Mouse (Mus musculus): ENCODE measurements around the gene Ide. TPM values are rescaled to one million over a fixed set of nuclear protein-coding genes. Genes with fewer than 3 reads are reported as not detected.

Gene Ide
- polyA plus RNA-seq, 1 experiment = 24.8 TPM

DNA sequence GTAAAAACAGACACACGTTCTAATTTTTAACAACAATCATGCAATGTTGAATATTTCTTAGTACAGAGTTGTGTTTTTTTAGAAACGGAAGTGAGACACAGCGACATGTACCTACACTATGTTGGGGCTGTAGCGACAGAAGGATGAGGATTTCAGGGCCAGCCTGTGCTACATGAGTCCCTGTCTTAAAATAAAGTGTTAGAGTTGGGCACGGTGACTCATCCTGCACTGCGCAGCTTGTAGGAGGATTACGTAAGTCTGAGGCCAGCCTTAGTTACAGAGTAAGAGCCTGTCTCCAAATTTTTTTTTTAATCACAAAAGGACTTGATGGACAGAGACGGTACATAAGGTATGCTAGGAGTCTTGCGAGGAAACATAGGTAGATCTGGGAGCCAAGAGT is 82.3 kb downstream of the Ide start:
- Histone ChIP-seq H3K27ac (ENCODE audit: insufficient read depth, low read depth, low read length) (no peak overlapping the region), H3K4me1 (ENCODE audit: control insufficient read depth, insufficient read depth, low read length) (peaks cover 22% of the 10 kb centered on the region), H3K4me3 (ENCODE audit: insufficient read depth, low read length) (no peak overlapping the region)
- TF ChIP-seq CTCF (IDR thresholded peaks at IDR 0.05; ENCODE audit: low read depth, low read length) (no peak), POLR2A (IDR thresholded peaks at IDR 0.05; ENCODE audit: borderline replicate concordance, low read depth, low read length) (no peak)

- peaks cover 35% of the 10 kb centered on the region for H3K4me1 ChIP-seq (ENCODE audit: control insufficient read depth, insufficient read depth, low read length)
- no peak overlapping the region for H3K4me3 ChIP-seq (ENCODE audit: insufficient read depth, low read length)
- no peak overlapping the region for H3K27ac ChIP-seq (ENCODE audit: insufficient read depth, low read depth, low read length)
- TF ChIP-seq POLR2A (IDR thresholded peaks at IDR 0.05; ENCODE audit: borderline replicate concordance, low read depth, low read length) (no peak), CTCF (IDR thresholded peaks at IDR 0.05; ENCODE audit: low read depth, low read length) (no peak)
Observed at GRCm38 (mm10) chr19:37252104-37252503, 85.5 kb downstream of the Ide start.

- Histone ChIP-seq H3K4me3 (ENCODE audit: insufficient read depth, low read length) (no peak overlapping the region), H3K27ac (ENCODE audit: insufficient read depth, low read depth, low read length) (no peak overlapping the region), H3K4me1 (ENCODE audit: control insufficient read depth, insufficient read depth, low read length) (peaks cover 13% of the 10 kb centered on the region)
- TF ChIP-seq CTCF (IDR thresholded peaks at IDR 0.05; ENCODE audit: low read depth, low read length) = no peak
- no peak for TF ChIP-seq POLR2A (IDR thresholded peaks at IDR 0.05; ENCODE audit: borderline replicate concordance, low read depth, low read length)
Observed at GRCm38 (mm10) chr19:37248199-37248598, 89.5 kb downstream of the Ide start.

DNA sequence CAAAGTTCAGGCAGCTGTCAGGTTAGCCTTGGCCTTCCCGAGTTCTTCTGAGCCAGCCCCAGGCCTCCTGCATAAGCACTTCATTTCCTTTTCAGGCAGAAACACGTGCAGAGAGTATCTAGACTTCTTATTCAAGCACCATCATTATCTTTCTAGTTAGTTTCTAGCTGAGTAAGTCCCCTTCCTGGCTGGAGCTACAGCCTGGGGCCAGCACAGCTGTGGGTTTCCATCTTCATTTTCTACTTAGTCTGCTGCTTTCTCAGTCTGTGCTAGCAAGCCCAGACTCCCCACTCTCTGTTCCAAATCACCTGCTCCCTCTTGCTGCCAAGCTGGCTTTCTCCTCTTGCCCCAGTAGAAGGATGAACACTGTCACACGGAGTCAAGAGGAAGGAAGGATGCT is 90.8 kb downstream of the Ide start:
- Histone ChIP-seq H3K27ac (ENCODE audit: insufficient read depth, low read depth, low read length) (no peak overlapping the region), H3K4me1 (ENCODE audit: control insufficient read depth, insufficient read depth, low read length) (peaks cover 13% of the 10 kb centered on the region), H3K4me3 (ENCODE audit: insufficient read depth, low read length) (no peak overlapping the region)
- no peak for TF ChIP-seq POLR2A (IDR thresholded peaks at IDR 0.05; ENCODE audit: borderline replicate concordance, low read depth, low read length)
- no peak for TF ChIP-seq CTCF (IDR thresholded peaks at IDR 0.05; ENCODE audit: low read depth, low read length)

GRCm38 (mm10) chr19:37242707-37243106 is 94.9 kb downstream of the Ide start:
- Histone ChIP-seq H3K4me1 (ENCODE audit: control insufficient read depth, insufficient read depth, low read length) (peaks cover 13% of the 10 kb centered on the region), H3K4me3 (ENCODE audit: insufficient read depth, low read length) (no peak overlapping the region), H3K27ac (ENCODE audit: insufficient read depth, low read depth, low read length) (no peak overlapping the region)
- TF ChIP-seq POLR2A (IDR thresholded peaks at IDR 0.05; ENCODE audit: borderline replicate concordance, low read depth, low read length) (no peak), CTCF (IDR thresholded peaks at IDR 0.05; ENCODE audit: low read depth, low read length) (no peak)

- TF ChIP-seq CTCF (IDR thresholded peaks at IDR 0.05; ENCODE audit: low read depth, low read length) (no peak), POLR2A (IDR thresholded peaks at IDR 0.05; ENCODE audit: borderline replicate concordance, low read depth, low read length) (no peak)
- Histone ChIP-seq H3K4me3 (ENCODE audit: insufficient read depth, low read length) (no peak overlapping the region), H3K27ac (ENCODE audit: insufficient read depth, low read depth, low read length) (no peak overlapping the region), H3K4me1 (ENCODE audit: control insufficient read depth, insufficient read depth, low read length) (peaks cover 13% of the 10 kb centered on the region)
Observed at GRCm38 (mm10) chr19:37241201-37241600, 96.5 kb downstream of the Ide start.

DNA sequence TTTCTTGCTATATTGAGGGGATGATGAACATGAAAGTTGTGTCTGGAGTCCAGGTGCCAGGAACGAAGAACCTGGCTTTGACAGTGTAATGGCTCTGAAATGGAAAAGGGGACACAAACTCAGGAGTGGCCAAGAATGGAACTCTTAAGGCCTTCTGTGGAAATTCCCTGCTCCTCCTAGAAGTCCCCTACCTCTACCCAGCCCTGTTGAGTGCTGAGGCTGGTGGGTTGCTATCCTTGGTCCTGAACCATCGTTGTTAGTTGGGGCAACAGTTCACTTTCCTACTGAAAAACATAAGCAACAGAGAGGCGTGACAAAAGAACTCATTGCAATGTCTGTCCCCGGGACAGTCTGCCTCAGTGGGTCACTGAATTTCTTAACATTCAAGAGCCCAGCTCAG is 98.6 kb downstream of the Ide start:
- Histone ChIP-seq H3K27ac (ENCODE audit: insufficient read depth, low read depth, low read length) (no peak overlapping the region), H3K4me1 (ENCODE audit: control insufficient read depth, insufficient read depth, low read length) (peaks cover 16% of the 10 kb centered on the region), H3K4me3 (ENCODE audit: insufficient read depth, low read length) (no peak overlapping the region)
- TF ChIP-seq CTCF (IDR thresholded peaks at IDR 0.05; ENCODE audit: low read depth, low read length) = no peak
- TF ChIP-seq POLR2A (IDR thresholded peaks at IDR 0.05; ENCODE audit: borderline replicate concordance, low read depth, low read length) = no peak

DNA sequence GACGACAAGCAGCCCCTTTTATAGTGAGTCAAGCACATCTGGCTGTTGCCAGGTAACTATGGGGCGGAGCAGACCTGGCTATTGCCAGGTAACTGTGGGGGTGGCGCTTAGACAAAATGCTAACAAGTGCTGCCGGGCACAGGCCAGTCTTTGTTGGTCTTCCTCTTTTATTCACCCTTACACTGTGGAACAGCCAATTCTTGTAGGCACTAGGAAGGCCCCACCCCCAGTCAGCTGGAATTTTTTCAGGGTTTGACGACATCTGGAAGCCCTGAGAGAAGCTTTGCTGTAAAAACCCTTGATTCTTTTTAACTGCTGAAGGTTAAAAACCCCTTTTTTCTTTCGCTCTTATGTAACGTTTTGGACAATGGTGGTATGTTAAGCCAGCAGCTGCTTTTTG is 99.0 kb downstream of the Ide start:
- TF ChIP-seq POLR2A (IDR thresholded peaks at IDR 0.05; ENCODE audit: borderline replicate concordance, low read depth, low read length) = no peak
- TF ChIP-seq CTCF (IDR thresholded peaks at IDR 0.05; ENCODE audit: low read depth, low read length) = no peak
- Histone ChIP-seq H3K4me1 (ENCODE audit: control insufficient read depth, insufficient read depth, low read length) (peaks cover 16% of the 10 kb centered on the region), H3K27ac (ENCODE audit: insufficient read depth, low read depth, low read length) (no peak overlapping the region), H3K4me3 (ENCODE audit: insufficient read depth, low read length) (no peak overlapping the region)

DNA sequence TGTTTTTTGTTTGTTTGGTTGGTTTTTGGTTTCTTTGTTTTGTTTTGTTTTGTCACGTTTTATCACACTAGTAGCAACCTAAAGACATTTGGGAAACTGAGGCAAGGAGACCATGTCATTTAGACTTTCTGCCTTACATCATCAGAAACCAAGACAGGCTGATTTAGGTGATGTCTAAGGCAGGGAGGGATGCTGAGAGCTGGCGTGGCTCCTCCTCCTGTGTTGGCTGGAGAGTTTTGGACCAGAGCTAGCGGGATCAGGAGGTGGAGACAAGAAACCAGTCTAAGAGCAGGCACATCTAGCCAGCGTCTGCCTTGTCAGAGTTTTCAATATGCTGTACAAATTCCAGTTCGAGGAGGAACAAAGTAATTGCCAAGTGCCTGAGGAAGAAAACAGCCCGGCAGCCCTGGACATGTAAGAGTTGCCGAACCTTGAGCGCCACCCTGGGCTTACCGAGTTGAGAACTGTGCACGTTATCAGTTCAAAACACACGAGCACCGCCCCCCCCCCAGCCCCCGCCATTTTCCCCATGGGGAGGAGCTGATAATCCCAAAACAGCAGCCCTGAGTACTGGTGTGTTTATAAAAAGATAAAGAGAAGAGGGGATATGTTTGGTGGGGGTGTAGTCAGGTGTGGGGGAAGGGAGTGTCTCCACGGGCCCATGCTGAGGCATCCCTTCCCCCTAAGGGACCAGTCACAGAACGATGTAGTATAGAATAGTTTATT is 99.8 kb downstream of the Ide start:
- Histone ChIP-seq H3K4me3 (ENCODE audit: insufficient read depth, low read length) (no peak overlapping the region), H3K27ac (ENCODE audit: insufficient read depth, low read depth, low read length) (no peak overlapping the region), H3K4me1 (ENCODE audit: control insufficient read depth, insufficient read depth, low read length) (peaks cover 16% of the 10 kb centered on the region)
- TF ChIP-seq CTCF (IDR thresholded peaks at IDR 0.05; ENCODE audit: low read depth, low read length) = no peak
- no peak for TF ChIP-seq POLR2A (IDR thresholded peaks at IDR 0.05; ENCODE audit: borderline replicate concordance, low read depth, low read length)

DNA sequence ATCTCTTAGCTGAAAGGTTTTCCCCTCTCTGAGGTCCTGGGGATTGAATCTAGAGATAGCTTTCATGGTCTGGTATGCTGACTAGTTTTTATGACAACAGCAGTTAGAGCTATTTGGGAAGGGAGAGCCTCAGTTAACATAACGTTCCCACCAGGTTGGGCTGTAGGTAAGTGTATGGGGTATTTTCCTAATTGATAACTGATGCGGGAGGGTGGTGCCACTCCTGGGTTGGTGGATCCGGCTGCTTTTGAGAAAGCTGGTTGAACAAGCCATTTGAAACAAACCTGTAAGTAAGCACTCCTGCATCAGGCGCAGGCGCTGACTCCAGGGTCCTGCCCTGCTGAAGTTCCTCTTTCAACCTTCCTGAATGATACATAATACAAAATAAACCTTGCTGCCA is 100.3 kb downstream of the Ide start:
- TF ChIP-seq POLR2A (IDR thresholded peaks at IDR 0.05; ENCODE audit: borderline replicate concordance, low read depth, low read length) (no peak), CTCF (IDR thresholded peaks at IDR 0.05; ENCODE audit: low read depth, low read length) (no peak)
- Histone ChIP-seq H3K27ac (ENCODE audit: insufficient read depth, low read depth, low read length) (no peak overlapping the region), H3K4me3 (ENCODE audit: insufficient read depth, low read length) (no peak overlapping the region), H3K4me1 (ENCODE audit: control insufficient read depth, insufficient read depth, low read length) (peaks cover 16% of the 10 kb centered on the region)
